Mouse (Mus musculus) midbrain, postnatal 0 days (tissue): ENCODE data around the gene Pphln1. TPM values are rescaled to one million over a fixed set of nuclear protein-coding genes. Genes with fewer than 3 reads are reported as not detected.

Experiments
- ATAC-seq: fragments of 200-750 bp; cut with Nextera tagmentation; 2 replicates; pipeline ENCODE4 v1.8.0; 2017; ENCODE audit warnings: moderate number of reproducible peaks, mild to moderate bottlenecking, moderate TSS enrichment, moderate library complexity; ENCODE audit not compliant: low FRiP score
- DNase-seq: peaks from one replicate; pipeline ENCODE4 v3.0.0-alpha.2; 2015; ENCODE audit warnings: low spot score
- H3K27ac ChIP-seq: fragments of 300-500 bp; sonication (generic); 2 replicates; pipeline ENCODE4 v1.5.1; 2014; ENCODE audit warnings: low read depth, mild to moderate bottlenecking, low read length, mixed read lengths
- H3K27me3 ChIP-seq: fragments of 300-500 bp; sonication (generic); 2 replicates; pipeline ENCODE4 v1.6.1; 2014; ENCODE audit warnings: low read length, control low read depth, mixed read lengths; ENCODE audit not compliant: insufficient read depth
- H3K36me3 ChIP-seq: fragments of 300-500 bp; sonication (generic); 2 replicates; pipeline ENCODE4 v1.6.1; 2014; ENCODE audit warnings: low read length, control low read depth, mixed read lengths; ENCODE audit not compliant: insufficient read depth
- H3K4me1 ChIP-seq: fragments of 300-500 bp; sonication (generic); 2 replicates; pipeline ENCODE4 v1.6.1; 2014; ENCODE audit warnings: mild to moderate bottlenecking, control low read depth, antibody characterized with exemption, low read length, mixed read lengths; ENCODE audit not compliant: insufficient read depth
- H3K4me2 ChIP-seq: fragments of 300-500 bp; sonication (generic); 2 replicates; pipeline ENCODE4 v1.6.1; 2014; ENCODE audit warnings: low read depth, mild to moderate bottlenecking, low read length, mixed read lengths; ENCODE audit not compliant: poor library complexity, severe bottlenecking
- H3K4me3 ChIP-seq: fragments of 300-500 bp; sonication (generic); 2 replicates; pipeline ENCODE4 v1.5.1; 2014; ENCODE audit warnings: low read depth, mild to moderate bottlenecking, low read length, moderate library complexity
- H3K9ac ChIP-seq: fragments of 300-500 bp; sonication (generic); replicated peaks from 2 replicates; pipeline ENCODE4 v1.6.1; 2014; ENCODE audit warnings: mild to moderate bottlenecking, low read length, moderate library complexity, mixed read lengths; ENCODE audit not compliant: poor library complexity, severe bottlenecking
- H3K9me3 ChIP-seq: fragments of 300-500 bp; sonication (generic); 2 replicates; pipeline ENCODE4 v1.6.1; 2016; ENCODE audit warnings: low read length, control low read depth
- CTCF ChIP-seq: IDR thresholded peaks from 2 replicates; pipeline ENCODE4 v1.5.1; 2016; ENCODE audit warnings: antibody characterized with exemption, mild to moderate bottlenecking
- WGBS: fragments of 180-500 bp; shearing (Covaris S2); extraction: QIAGEN DNeasy Blood & Tissue Kit; methylation state at CpG from one replicate; pipeline ENCODE4 v1.1.7; 2014; 5-methylcytosine and 5-hydroxymethylcytosine counted together
- polyA plus RNA-seq: library from polyadenylated mRNA; unstranded; fragments of >200 nt; fragmentation: Nextera tagmentation; extraction: Ambion mirVana; gene quantifications from 2 replicates; pipeline ENCODE4 v1.2.1, GENCODE M21; 2015
- total RNA-seq: library from RNA; depleted of rRNA; stranded (reverse); fragments of >200 nt; gene quantifications from 2 replicates; pipeline ENCODE4 v1.2.3, GENCODE M21; 2014

Pphln1 gene
- total and polyA plus RNA-seq, 2 experiments from 2014 or later: 19.7 to 35.2 TPM

DNA sequence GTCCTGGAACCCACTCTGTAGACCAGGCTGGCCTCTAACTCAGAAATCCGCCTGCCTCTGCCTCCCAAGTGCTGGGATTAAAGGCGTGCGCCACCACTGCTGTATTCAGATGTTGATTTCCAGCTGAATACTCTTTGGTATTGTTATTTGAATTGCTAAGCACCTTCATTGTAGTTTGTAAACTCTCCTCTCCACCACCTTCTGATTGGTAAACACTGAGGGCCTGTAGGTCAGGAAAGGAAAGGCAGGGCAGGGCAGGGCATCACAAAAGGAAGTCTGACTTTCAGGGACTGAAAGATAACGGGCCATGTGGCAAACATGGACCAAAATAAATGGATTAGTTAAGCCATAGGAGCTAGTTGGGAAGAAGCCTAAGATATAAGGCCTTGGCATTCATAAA lies 91.4 kb downstream of the Pphln1 start:
- no peak for ATAC-seq
- Histone ChIP-seq H3K4me1 (no peaks in the 10 kb centered on the region), H3K4me3 (no peak overlapping the region), H3K9ac (no peak overlapping the region), H3K27ac (no peak overlapping the region), H3K9me3 (no peaks in the 10 kb centered on the region), H3K4me2 (no peak overlapping the region), H3K27me3 (no peaks in the 10 kb centered on the region), H3K36me3 (no peaks in the 10 kb centered on the region)
- DNase-seq: no peak
- no peak for TF ChIP-seq CTCF
- WGBS: 79% methylated on average over 4 of the region's 4 CpGs

DNA sequence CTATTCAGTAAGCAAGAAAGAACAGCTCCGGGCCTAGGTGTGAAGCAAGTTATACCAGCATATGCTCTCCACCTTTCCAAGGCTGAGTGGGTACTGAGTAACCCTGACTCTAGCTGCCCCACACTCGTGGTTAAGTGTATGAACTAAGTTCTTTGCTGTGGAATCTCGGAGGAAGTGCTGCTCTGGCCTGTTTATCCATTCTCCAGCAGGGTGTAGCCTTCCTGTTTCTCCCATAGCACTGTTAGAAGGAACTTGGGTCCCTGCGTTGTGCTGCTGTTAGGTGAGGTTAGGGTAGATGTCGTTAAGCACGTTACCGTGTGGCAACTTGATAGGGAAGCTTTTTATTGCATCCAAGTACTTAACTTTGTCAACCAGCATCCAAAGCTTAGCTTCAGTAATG lies 96.5 kb downstream of the Pphln1 start:
- Histone ChIP-seq H3K9me3 (no peaks in the 10 kb centered on the region), H3K27me3 (no peaks in the 10 kb centered on the region), H3K9ac (no peak overlapping the region), H3K27ac (no peak overlapping the region), H3K4me2 (no peak overlapping the region), H3K4me1 (no peaks in the 10 kb centered on the region), H3K4me3 (no peak overlapping the region), H3K36me3 (no peaks in the 10 kb centered on the region)
- ATAC-seq (no peak), DNase-seq (no peak)
- TF ChIP-seq CTCF: no peak
- 87% methylated on average over 7 of the region's 7 CpGs for WGBS

DNA sequence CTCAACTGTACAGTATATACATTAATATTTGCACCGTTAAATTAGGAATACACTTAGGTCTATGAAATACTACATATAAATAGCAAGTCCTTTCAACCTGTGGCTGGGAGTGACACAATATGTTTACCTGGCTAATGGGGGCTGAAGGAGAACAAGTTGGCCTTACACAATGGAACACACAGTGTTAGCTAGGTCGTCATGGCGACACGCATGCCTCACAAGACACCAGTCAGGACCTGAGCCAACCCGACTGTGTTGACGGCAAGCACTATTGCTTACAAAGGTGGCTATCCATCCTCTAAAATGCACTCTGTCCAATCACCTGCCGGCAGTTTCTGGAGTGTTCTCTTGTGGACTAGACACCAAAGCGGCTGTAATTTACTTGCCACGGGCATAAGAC lies 101.7 kb downstream of the Pphln1 start:
- H3K9me3 ChIP-seq: no peaks in the 10 kb centered on the region
- no peak overlapping the region for H3K9ac ChIP-seq
- WGBS: 76% methylated on average over 9 of the region's 9 CpGs
- ATAC-seq (no peak), DNase-seq (peak; percentile 31)
- peaks cover 27% of the 10 kb centered on the region for H3K36me3 ChIP-seq
- no peak overlapping the region for H3K4me3 ChIP-seq
- TF ChIP-seq CTCF: no peak
- H3K4me1 ChIP-seq: no peaks in the 10 kb centered on the region
- no peaks in the 10 kb centered on the region for H3K27me3 ChIP-seq
- no peak overlapping the region for H3K27ac ChIP-seq
- no peak overlapping the region for H3K4me2 ChIP-seq

DNA sequence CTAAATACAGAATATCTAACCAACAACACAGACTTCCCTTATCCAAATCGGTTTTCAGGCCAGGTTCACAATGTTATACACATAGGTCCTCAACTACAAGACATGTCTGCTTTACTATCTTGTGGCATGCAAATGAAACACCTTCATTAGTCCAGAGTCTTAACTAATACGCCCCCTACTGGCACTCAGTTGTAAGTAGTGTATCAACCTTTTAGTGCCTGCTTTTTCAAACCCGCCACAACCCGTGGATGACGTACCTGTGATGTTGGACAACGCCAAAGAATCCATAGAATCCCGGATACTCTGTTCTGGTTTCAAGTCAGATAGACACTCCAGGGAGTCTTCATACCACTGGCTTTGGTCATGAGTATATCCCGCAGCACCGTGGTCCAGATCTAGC lies 104.6 kb downstream of the Pphln1 start:
- 93% methylated on average over 9 of the region's 9 CpGs for WGBS
- peaks cover 34% of the 10 kb centered on the region for H3K36me3 ChIP-seq
- no peak overlapping the region for H3K4me2 ChIP-seq

DNA sequence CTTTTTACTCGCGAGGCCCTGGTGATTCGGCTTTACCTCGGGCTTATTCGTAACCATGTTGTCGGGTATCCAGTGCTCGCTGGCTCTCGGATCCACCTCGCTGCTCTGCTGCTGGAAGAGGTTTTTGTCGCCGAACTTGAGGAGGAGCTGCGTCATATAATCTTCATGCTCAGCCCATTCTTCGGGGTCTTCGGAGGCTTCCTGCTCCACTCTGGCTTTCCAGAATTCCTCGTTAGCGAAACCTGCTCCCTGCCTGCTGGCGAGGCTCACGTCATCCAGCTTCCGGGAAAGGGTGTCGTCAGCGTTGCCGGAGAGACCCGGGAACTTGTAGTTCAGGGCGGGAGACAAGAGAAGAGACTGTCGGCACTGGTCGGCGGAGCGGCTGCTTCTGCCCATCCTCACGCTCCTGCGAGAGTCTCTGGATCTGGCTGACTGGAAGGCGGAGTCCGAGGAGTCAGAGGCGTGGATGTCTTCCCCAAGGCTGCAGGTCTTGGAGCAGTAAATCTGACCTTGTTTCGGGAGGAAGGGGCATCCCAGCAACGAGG lies 105.1 kb downstream of the Pphln1 start:
- Histone ChIP-seq H3K9ac (no peak overlapping the region), H3K4me3 (no peak overlapping the region), H3K9me3 (no peaks in the 10 kb centered on the region), H3K4me1 (no peaks in the 10 kb centered on the region), H3K36me3 (peaks cover 34% of the 10 kb centered on the region), H3K4me2 (no peak overlapping the region), H3K27ac (no peak overlapping the region), H3K27me3 (no peaks in the 10 kb centered on the region)
- TF ChIP-seq CTCF: no peak
- 96% methylated on average over 35 of the region's 35 CpGs for WGBS
- no peak for ATAC-seq
- no peak for DNase-seq

More for the DNA sequence above, 104.6 kb downstream of the Pphln1 start:
- ATAC-seq (no peak), DNase-seq (no peak)
- Histone ChIP-seq H3K9ac (no peak overlapping the region), H3K4me3 (no peak overlapping the region), H3K9me3 (no peaks in the 10 kb centered on the region), H3K27me3 (no peaks in the 10 kb centered on the region), H3K4me1 (no peaks in the 10 kb centered on the region), H3K27ac (no peak overlapping the region)
- no peak for TF ChIP-seq CTCF

DNA sequence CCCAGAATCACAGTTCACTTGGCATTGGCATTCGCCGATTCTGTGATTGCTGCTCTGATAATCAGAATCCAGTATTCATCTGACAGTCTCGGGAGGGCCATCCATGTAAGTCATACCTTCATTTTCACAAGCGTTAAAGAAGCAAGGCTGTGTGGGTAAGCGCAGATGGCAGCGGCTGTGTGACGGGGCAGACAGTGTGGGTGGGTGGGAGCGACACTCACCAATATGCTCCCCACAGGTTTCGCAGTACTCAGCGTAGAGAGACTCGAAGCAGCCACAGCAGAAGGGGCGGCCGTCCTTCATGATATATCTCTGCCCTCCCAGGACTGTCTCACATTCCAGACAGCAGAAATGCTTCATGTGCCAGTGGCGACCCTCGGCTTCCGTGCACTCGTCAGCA lies 106.7 kb downstream of the Pphln1 start:
- Histone ChIP-seq H3K36me3 (peaks cover 40% of the 10 kb centered on the region), H3K9ac (no peak overlapping the region), H3K4me2 (no peak overlapping the region), H3K27ac (no peak overlapping the region), H3K4me3 (no peak overlapping the region), H3K27me3 (no peaks in the 10 kb centered on the region), H3K4me1 (no peaks in the 10 kb centered on the region), H3K9me3 (no peaks in the 10 kb centered on the region)
- DNase-seq (no peak), ATAC-seq (no peak)
- TF ChIP-seq CTCF: no peak
- 95% methylated on average over 17 of the region's 17 CpGs for WGBS
